Mouse (Mus musculus) spleen, adult 2 months (tissue): ENCODE measurements around the gene Tpd52l1.
"Not testable (repeated sequence)": the region's sequence is repeated elsewhere in the genome, so short reads cannot be mapped to it uniquely, and the experiment has no call there.

Experiments
- CTCF ChIP-seq: fragments of 200-500 bp; IDR thresholded peaks from 2 replicates; pipeline ENCODE4 v1.5.1; 2011; ENCODE audit warnings: mild to moderate bottlenecking, inconsistent platforms; ENCODE audit not compliant: insufficient read depth, insufficient read length, insufficient replicate concordance; ENCODE audit errors: extremely low read depth
- POLR2A ChIP-seq: fragments of 200-500 bp; IDR thresholded peaks from 2 replicates; pipeline ENCODE4 v1.6.1; 2011; ENCODE audit warnings: low read depth, low read length, inconsistent platforms

DNA sequence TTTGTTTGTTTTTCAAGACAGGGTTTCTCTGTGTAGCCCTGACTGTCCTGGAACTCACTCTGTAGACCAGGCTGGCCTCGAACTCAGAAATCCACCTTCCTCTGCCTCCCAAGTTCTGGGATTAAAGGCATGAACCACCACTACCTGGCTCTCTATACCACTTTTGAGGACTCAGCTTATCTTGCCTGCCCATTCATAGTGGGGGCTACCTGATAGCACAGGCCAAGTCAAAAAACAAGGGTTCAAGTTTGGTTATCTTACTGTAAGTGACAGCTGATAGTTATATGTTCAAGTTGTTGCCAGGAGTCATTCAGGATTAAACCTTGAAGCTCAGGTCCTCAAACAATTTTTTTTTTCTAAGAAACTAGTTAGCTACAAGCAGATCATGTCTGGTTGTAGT is 57.2 kb downstream of the Tpd52l1 start:
- TF ChIP-seq POLR2A, CTCF: not testable (repeated sequence)
